Mouse (Mus musculus) G1E-ER4 (cell line): ENCODE measurements around the gene Mast3. TPM values are rescaled to one million over a fixed set of nuclear protein-coding genes. Genes with fewer than 3 reads are reported as not detected.

Source experiments
- GATA1 ChIP-seq: IDR thresholded peaks from one replicate; pipeline ENCODE4 v1.8.0; 2012; ENCODE audit warnings: low read length, inconsistent platforms
- polyA plus RNA-seq: library from polyadenylated mRNA; stranded (reverse); fragments of >175 nt; gene quantifications from 2 replicates; pipeline ENCODE4 v1.2.3, GENCODE M21; 2012

Gene Mast3
- polyA plus RNA-seq, 1 experiment, result 255 TPM

- TF ChIP-seq GATA1, result no peak
These were observed 34.8 kb upstream of the Mast3 start, which contains the start of gene Arrdc2 for GRCm38 (mm10) chr8:70839408-70840351. Gene Arrdc2 (minus strand): TSS chr8:70839720.

GRCm38 (mm10) chr8:70838654-70839407, 34.0 kb upstream of the Mast3 start:
- no peak for TF ChIP-seq GATA1

- TF ChIP-seq GATA1, result no peak
These were observed 31.8 kb upstream of the Mast3 start for GRCm38 (mm10) chr8:70836666-70837065.

- no peak for TF ChIP-seq GATA1
These were observed 29.2 kb upstream of the Mast3 start for GRCm38 (mm10) chr8:70834071-70834470.

GRCm38 (mm10) chr8:70833520-70833919, 28.7 kb upstream of the Mast3 start:
- no peak for TF ChIP-seq GATA1

- TF ChIP-seq GATA1, result no peak
These were observed 28.2 kb upstream of the Mast3 start for GRCm38 (mm10) chr8:70833018-70833482.

GRCm38 (mm10) chr8:70832371-70832770, 27.5 kb upstream of the Mast3 start:
- no peak for TF ChIP-seq GATA1

GRCm38 (mm10) chr8:70831517-70831916, 26.7 kb upstream of the Mast3 start:
- TF ChIP-seq GATA1, result no peak

- no peak for TF ChIP-seq GATA1
These were observed 22.9 kb upstream of the Mast3 start for GRCm38 (mm10) chr8:70827796-70828195.

- TF ChIP-seq GATA1, result no peak
These were observed 22.2 kb upstream of the Mast3 start for GRCm38 (mm10) chr8:70827010-70827409.

- no peak for TF ChIP-seq GATA1
These were observed 21.0 kb upstream of the Mast3 start for GRCm38 (mm10) chr8:70825816-70826215.

GRCm38 (mm10) chr8:70823802-70824201, 18.9 kb upstream of the Mast3 start:
- no peak for TF ChIP-seq GATA1

- no peak for TF ChIP-seq GATA1
These were observed 17.1 kb upstream of the Mast3 start for GRCm38 (mm10) chr8:70821992-70822391.

GRCm38 (mm10) chr8:70821399-70821962, 16.6 kb upstream of the Mast3 start:
- no peak for TF ChIP-seq GATA1

GRCm38 (mm10) chr8:70820101-70820935, 15.5 kb upstream of the Mast3 start:
- TF ChIP-seq GATA1, result no peak
